Mouse (Mus musculus) midbrain, embryonic 11.5 days (tissue): Measurements from ENCODE around the gene Zdhhc17. TPM values are rescaled to one million over a fixed set of nuclear protein-coding genes. Genes with fewer than 3 reads are reported as not detected.

Experiments
- ATAC-seq: fragments of 200-750 bp; cut with Nextera tagmentation; 2 replicates; pipeline ENCODE4 v1.8.0; 2017; ENCODE audit warnings: moderate TSS enrichment, moderate library complexity; ENCODE audit not compliant: low FRiP score
- DNase-seq: peaks from one replicate; pipeline ENCODE4 v3.0.0; 2015; ENCODE audit warnings: low spot score; ENCODE audit errors: missing footprints
- H3K27ac ChIP-seq: fragments of 300-500 bp; sonication (generic); 2 replicates; pipeline ENCODE4 v1.5.1; 2014; ENCODE audit warnings: low read depth, low read length
- H3K27me3 ChIP-seq: fragments of 300-500 bp; sonication (generic); 2 replicates; pipeline ENCODE4 v1.6.1; 2014; ENCODE audit warnings: mild to moderate bottlenecking, low read length, moderate library complexity, mixed read lengths; ENCODE audit not compliant: control insufficient read depth, insufficient read depth
- H3K36me3 ChIP-seq: fragments of 300-500 bp; sonication (generic); 2 replicates; pipeline ENCODE4 v1.6.1; 2014; ENCODE audit warnings: mild to moderate bottlenecking, low read length, moderate library complexity, mixed read lengths; ENCODE audit not compliant: control insufficient read depth, insufficient read depth
- H3K4me1 ChIP-seq: fragments of 300-500 bp; sonication (generic); 2 replicates; pipeline ENCODE4 v1.6.1; 2014; ENCODE audit warnings: low read length; ENCODE audit not compliant: control insufficient read depth, insufficient read depth
- H3K4me2 ChIP-seq: fragments of 300-500 bp; sonication (generic); 2 replicates; pipeline ENCODE4 v1.6.1; 2014; ENCODE audit warnings: mild to moderate bottlenecking, moderate library complexity
- H3K4me3 ChIP-seq: fragments of 300-500 bp; sonication (generic); 2 replicates; pipeline ENCODE4 v1.5.1; 2014; ENCODE audit warnings: low read depth, low read length
- H3K9ac ChIP-seq: fragments of 300-500 bp; sonication (generic); 2 replicates; pipeline ENCODE4 v1.6.1; 2014; ENCODE audit warnings: low read length
- H3K9me3 ChIP-seq: fragments of 300-500 bp; sonication (generic); 2 replicates; pipeline ENCODE4 v1.6.1; 2016; ENCODE audit warnings: low read length; ENCODE audit not compliant: control insufficient read depth
- WGBS: fragments of 180-500 bp; shearing (Covaris S2); extraction: QIAGEN DNeasy Blood & Tissue Kit; methylation state at CpG from one replicate; pipeline ENCODE4 v1.1.7; 2014; 5-methylcytosine and 5-hydroxymethylcytosine counted together
- polyA plus RNA-seq: library from polyadenylated mRNA; unstranded; fragments of >200 nt; fragmentation: Nextera tagmentation; extraction: Ambion mirVana; gene quantifications from 2 replicates; pipeline ENCODE4 v1.2.1, GENCODE M21; 2014

Gene Zdhhc17
- polyA plus RNA-seq, 1 experiment from 2014 or later, result 30.3 TPM

- H3K4me1 ChIP-seq, result peaks cover 19% of the 10 kb centered on the region
- 65% methylated on average over 5 of the region's 5 CpGs for WGBS
- H3K9ac ChIP-seq, result no peak overlapping the region
- no peak overlapping the region for H3K4me3 ChIP-seq
- no peak for DNase-seq
- ATAC-seq, result no peak
- H3K9me3 ChIP-seq, result no peaks in the 10 kb centered on the region
- H3K27me3 ChIP-seq, result no peaks in the 10 kb centered on the region
- no peak overlapping the region for H3K27ac ChIP-seq
- H3K36me3 ChIP-seq, result no peaks in the 10 kb centered on the region
- no peak overlapping the region for H3K4me2 ChIP-seq
Measured at GRCm38 (mm10) chr10:110993249-110993648, 16.7 kb downstream of the Zdhhc17 start.

DNA sequence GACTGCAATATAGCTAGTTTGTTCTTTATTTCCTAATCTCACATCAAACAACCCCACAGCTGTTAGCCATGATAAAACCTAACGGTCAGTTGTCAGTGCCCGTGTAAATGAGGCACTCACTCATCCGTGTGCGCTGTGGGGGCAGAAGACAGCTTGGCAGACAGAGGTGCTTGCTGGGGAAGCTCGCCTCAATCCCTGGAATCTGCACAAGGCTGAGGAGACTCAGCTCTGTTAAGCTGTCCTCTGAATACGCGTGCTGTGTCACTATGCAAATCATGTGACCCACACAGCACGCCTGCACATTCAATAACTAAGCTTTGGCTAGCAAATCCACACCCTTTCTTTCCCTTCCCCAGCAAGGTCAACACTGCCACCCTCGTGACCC, 17.9 kb downstream of the Zdhhc17 start:
- Histone ChIP-seq H3K4me1 (peaks cover 19% of the 10 kb centered on the region), H3K36me3 (no peaks in the 10 kb centered on the region), H3K27ac (no peak overlapping the region), H3K9ac (no peak overlapping the region), H3K27me3 (no peaks in the 10 kb centered on the region), H3K9me3 (no peaks in the 10 kb centered on the region), H3K4me2 (no peak overlapping the region), H3K4me3 (no peak overlapping the region)
- no peak for DNase-seq
- peak; percentile 80 for ATAC-seq
- 23% methylated on average over 9 of the region's 9 CpGs for WGBS

- ATAC-seq (peak; percentile 43), DNase-seq (no peak)
- Histone ChIP-seq H3K27ac (no peak overlapping the region), H3K4me2 (no peak overlapping the region), H3K9ac (no peak overlapping the region), H3K4me1 (peaks cover 19% of the 10 kb centered on the region), H3K4me3 (no peak overlapping the region), H3K9me3 (no peaks in the 10 kb centered on the region), H3K36me3 (no peaks in the 10 kb centered on the region), H3K27me3 (no peaks in the 10 kb centered on the region)
- 67% methylated on average over 6 of the region's 6 CpGs for WGBS
Measured at GRCm38 (mm10) chr10:110991307-110992046, 18.5 kb downstream of the Zdhhc17 start.

DNA sequence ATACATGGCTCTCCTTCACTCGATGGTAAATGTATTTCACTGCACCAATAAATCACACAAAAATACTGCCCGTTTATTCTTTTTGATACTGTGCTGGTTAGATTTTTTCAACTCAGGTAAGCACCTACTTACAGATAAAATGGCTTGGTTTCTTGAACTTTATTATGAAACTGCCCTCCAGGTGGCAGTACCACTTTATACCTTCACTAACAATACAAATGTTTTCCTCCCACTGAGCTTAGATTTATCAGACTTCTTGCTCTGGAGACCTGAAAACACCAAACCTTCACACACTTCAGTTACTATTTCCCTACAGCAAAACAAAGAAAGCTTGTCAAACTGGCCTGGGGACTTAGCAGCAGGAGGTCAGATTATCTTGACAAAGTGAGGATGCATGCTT, 20.2 kb downstream of the Zdhhc17 start:
- Histone ChIP-seq H3K27ac (no peak overlapping the region), H3K4me2 (no peak overlapping the region), H3K4me3 (no peak overlapping the region), H3K4me1 (peaks cover 15% of the 10 kb centered on the region), H3K36me3 (no peaks in the 10 kb centered on the region), H3K9me3 (no peaks in the 10 kb centered on the region), H3K27me3 (no peaks in the 10 kb centered on the region), H3K9ac (no peak overlapping the region)
- whole genome bisulfite sequencing, result 66% methylated on average over 2 of the region's 2 CpGs
- ATAC-seq (no peak), DNase-seq (no peak)

GRCm38 (mm10) chr10:110986682-110987081, 23.3 kb downstream of the Zdhhc17 start:
- no peaks in the 10 kb centered on the region for H3K9me3 ChIP-seq
- H3K27ac ChIP-seq, result no peak overlapping the region
- H3K4me2 ChIP-seq, result no peak overlapping the region
- no peaks in the 10 kb centered on the region for H3K27me3 ChIP-seq
- H3K4me3 ChIP-seq, result no peak overlapping the region
- ATAC-seq (no peak), DNase-seq (no peak)
- 95% methylated on average over 17 of the region's 17 CpGs for WGBS
- no peak overlapping the region for H3K9ac ChIP-seq
- H3K36me3 ChIP-seq, result no peaks in the 10 kb centered on the region
- H3K4me1 ChIP-seq, result peaks cover 4% of the 10 kb centered on the region

- H3K27ac ChIP-seq, result no peak overlapping the region
- H3K4me2 ChIP-seq, result no peak overlapping the region
- H3K27me3 ChIP-seq, result no peaks in the 10 kb centered on the region
- H3K9ac ChIP-seq, result no peak overlapping the region
- no peaks in the 10 kb centered on the region for H3K4me1 ChIP-seq
- no peaks in the 10 kb centered on the region for H3K36me3 ChIP-seq
- ATAC-seq, result no peak
- H3K4me3 ChIP-seq, result no peak overlapping the region
- WGBS, result 89% methylated on average over 4 of the region's 4 CpGs
- no peaks in the 10 kb centered on the region for H3K9me3 ChIP-seq
- no peak for DNase-seq
Measured at GRCm38 (mm10) chr10:110982771-110983170, 27.2 kb downstream of the Zdhhc17 start.

- H3K4me3 ChIP-seq, result no peak overlapping the region
- ATAC-seq, result no peak
- no peaks in the 10 kb centered on the region for H3K4me1 ChIP-seq
- H3K9me3 ChIP-seq, result no peaks in the 10 kb centered on the region
- H3K27ac ChIP-seq, result no peak overlapping the region
- no peak overlapping the region for H3K9ac ChIP-seq
- no peak overlapping the region for H3K4me2 ChIP-seq
- no peak for DNase-seq
- no peaks in the 10 kb centered on the region for H3K27me3 ChIP-seq
- no peaks in the 10 kb centered on the region for H3K36me3 ChIP-seq
- WGBS, result 95% methylated on average over 6 of the region's 6 CpGs
Measured at GRCm38 (mm10) chr10:110980441-110980840, 29.5 kb downstream of the Zdhhc17 start.

GRCm38 (mm10) chr10:110979431-110979830, 30.5 kb downstream of the Zdhhc17 start:
- no peaks in the 10 kb centered on the region for H3K36me3 ChIP-seq
- H3K27me3 ChIP-seq, result no peaks in the 10 kb centered on the region
- no peaks in the 10 kb centered on the region for H3K4me1 ChIP-seq
- H3K9ac ChIP-seq, result no peak overlapping the region
- no peak overlapping the region for H3K4me3 ChIP-seq
- ATAC-seq (no peak), DNase-seq (no peak)
- no peak overlapping the region for H3K27ac ChIP-seq
- H3K4me2 ChIP-seq, result no peak overlapping the region
- WGBS, result 97% methylated on average over 2 of the region's 2 CpGs
- H3K9me3 ChIP-seq, result no peaks in the 10 kb centered on the region

DNA sequence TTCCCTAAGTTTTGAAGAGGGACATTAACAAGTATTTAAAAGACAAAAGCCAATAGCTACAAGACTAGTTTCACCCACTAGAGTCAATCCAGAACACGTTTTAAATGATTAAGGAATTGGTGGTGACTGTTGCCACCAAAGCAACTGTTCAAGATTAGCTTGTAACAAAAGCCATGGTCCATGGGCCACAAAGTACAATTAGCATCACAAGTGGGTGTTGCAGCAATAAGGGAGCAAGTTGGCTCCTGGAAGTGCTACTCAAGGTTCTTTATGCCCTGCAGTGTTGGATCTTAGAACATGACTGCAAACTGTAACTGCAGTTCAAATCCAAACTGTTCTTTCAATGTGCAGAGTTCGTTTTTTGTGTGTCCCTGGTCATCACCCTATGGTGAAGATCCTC, 32.6 kb downstream of the Zdhhc17 start:
- H3K4me2 ChIP-seq, result no peak overlapping the region
- H3K36me3 ChIP-seq, result no peaks in the 10 kb centered on the region
- no peak overlapping the region for H3K9ac ChIP-seq
- H3K4me3 ChIP-seq, result no peak overlapping the region
- WGBS, result 47% methylated on average over 2 of the region's 2 CpGs
- no peak overlapping the region for H3K27ac ChIP-seq
- no peak for DNase-seq
- no peaks in the 10 kb centered on the region for H3K9me3 ChIP-seq
- no peaks in the 10 kb centered on the region for H3K4me1 ChIP-seq
- no peak for ATAC-seq
- no peaks in the 10 kb centered on the region for H3K27me3 ChIP-seq
